Mouse (Mus musculus) mature B cell (primary cell): ENCODE results near the gene Cadm3.

Experiments
- in situ Hi-C: fragments of 300-500 bp; cut with MboI; formaldehyde crosslinking; loops from 2 replicates; pipeline ENCODE4 v1.14.3; 2019

The Cadm3 gene

GRCm38 (mm10) chr1:173359590-173360290 is 7.8 kb downstream of the Cadm3 start:
- in situ Hi-C loops = no loop called here

DNA sequence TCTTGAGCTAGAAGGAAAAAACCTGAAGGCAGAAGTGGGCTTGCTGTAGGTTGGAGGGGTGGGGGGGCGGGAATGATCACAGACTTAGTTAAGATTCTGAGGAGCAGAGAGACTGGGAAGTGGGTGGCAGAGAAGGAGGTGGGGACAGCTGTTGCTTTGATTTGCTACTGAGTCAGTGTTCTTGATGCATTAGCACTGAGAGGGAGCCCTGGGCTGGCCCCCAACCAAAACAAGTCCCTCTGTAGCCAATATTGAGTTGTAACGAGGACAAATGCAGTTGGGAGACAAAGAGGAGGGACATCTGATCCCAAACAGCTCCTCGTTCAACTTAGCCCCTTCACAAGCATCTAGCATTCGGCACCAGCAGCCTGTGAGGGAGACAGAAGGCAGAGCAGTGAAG is 9.7 kb downstream of the Cadm3 start:
- in situ Hi-C loops = no loop called here

DNA sequence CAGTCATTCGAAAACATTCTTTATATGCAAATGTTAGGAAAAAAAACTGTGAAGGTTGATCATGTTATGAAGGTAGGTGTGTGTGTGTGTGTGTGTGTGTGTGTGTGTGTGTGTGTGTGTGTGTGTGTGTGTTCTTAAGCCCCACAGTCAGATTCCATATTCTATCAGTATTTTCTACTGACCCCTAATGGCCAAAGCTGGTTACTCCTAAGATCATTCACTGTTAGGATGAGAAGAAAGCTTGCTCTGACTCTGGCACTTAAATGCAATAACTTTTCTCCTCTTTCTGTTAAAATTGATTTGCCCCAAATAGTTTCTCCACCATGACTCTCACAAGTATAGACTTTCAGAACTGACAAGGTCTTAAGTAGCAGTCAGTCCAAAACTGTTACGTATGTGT is 10.8 kb downstream of the Cadm3 start:
- in situ Hi-C loops = no loop called here

- in situ Hi-C loops = no loop called here
Measured at GRCm38 (mm10) chr1:173355107-173355846, 12.2 kb downstream of the Cadm3 start.

GRCm38 (mm10) chr1:173350372-173350957 is 17.0 kb downstream of the Cadm3 start, which contains the start of gene Aim2:
TSS of gene Aim2 (plus strand) at chr1:173350879.
- in situ Hi-C loops = no loop called here

- in situ Hi-C loops = loop anchor here (25.0 kb wide), 1 partner anchor 1112 kb away; no protein-coding TSS in a partner anchor
Measured at GRCm38 (mm10) chr1:173349946-173350345, 17.5 kb downstream of the Cadm3 start.

GRCm38 (mm10) chr1:173349192-173349591 is 18.3 kb downstream of the Cadm3 start:
- in situ Hi-C loops = loop anchor here (25.0 kb wide), 1 partner anchor 1113 kb away; no protein-coding TSS in a partner anchor

GRCm38 (mm10) chr1:173348527-173348926 is 19.0 kb downstream of the Cadm3 start:
- in situ Hi-C loops = loop anchor here (25.0 kb wide), 1 partner anchor 1114 kb away; no protein-coding TSS in a partner anchor

DNA sequence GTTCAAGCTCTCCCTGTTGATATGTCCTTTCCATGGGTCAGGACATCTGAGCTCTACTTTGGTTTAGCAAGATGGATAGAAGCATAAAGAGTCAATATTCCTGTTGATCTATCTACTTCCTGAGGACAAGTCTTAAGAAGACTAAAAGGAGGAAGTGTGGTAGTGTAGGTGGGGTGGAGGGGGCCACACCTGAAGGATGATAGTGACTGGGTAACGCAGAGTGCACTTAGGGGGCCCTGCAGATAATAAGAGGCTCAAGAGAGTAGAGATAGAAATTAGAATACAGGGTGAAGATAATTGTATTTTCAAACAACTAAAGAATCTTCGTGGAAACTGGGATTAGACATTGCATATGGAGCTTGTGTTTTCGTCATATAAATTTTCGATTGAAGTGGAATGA is 22.4 kb downstream of the Cadm3 start:
- in situ Hi-C loops = loop anchor here (25.0 kb wide), 1 partner anchor 1117 kb away; no protein-coding TSS in a partner anchor

GRCm38 (mm10) chr1:173343934-173344333 is 23.6 kb downstream of the Cadm3 start:
- in situ Hi-C loops = loop anchor here (25.0 kb wide), 1 partner anchor 1118 kb away; no protein-coding TSS in a partner anchor

- in situ Hi-C loops = loop anchor here (25.0 kb wide), 1 partner anchor 1120 kb away; no protein-coding TSS in a partner anchor
Measured at GRCm38 (mm10) chr1:173342425-173342824, 25.1 kb downstream of the Cadm3 start.

- in situ Hi-C loops = loop anchor here (10.0 to 25.0 kb wide), 2 partner anchors 55 to 1123 kb away; no protein-coding TSS in a partner anchor
Measured at GRCm38 (mm10) chr1:173339543-173339942, 28.0 kb downstream of the Cadm3 start.

- in situ Hi-C loops = loop anchor here (10.0 to 25.0 kb wide), 2 partner anchors 58 to 1125 kb away; no protein-coding TSS in a partner anchor
Measured at GRCm38 (mm10) chr1:173337008-173337407, 30.5 kb downstream of the Cadm3 start.

- in situ Hi-C loops = loop anchor here (10.0 to 25.0 kb wide), 2 partner anchors 59 to 1126 kb away; no protein-coding TSS in a partner anchor
Measured at GRCm38 (mm10) chr1:173335903-173336302, 31.6 kb downstream of the Cadm3 start.

- in situ Hi-C loops = loop anchor here (10.0 to 25.0 kb wide), 2 partner anchors 61 to 1129 kb away; no protein-coding TSS in a partner anchor
Measured at GRCm38 (mm10) chr1:173333312-173334253, 33.9 kb downstream of the Cadm3 start, which contains the start of gene Ackr1. TSS of gene Ackr1 (minus strand) at chr1:173333750.

DNA sequence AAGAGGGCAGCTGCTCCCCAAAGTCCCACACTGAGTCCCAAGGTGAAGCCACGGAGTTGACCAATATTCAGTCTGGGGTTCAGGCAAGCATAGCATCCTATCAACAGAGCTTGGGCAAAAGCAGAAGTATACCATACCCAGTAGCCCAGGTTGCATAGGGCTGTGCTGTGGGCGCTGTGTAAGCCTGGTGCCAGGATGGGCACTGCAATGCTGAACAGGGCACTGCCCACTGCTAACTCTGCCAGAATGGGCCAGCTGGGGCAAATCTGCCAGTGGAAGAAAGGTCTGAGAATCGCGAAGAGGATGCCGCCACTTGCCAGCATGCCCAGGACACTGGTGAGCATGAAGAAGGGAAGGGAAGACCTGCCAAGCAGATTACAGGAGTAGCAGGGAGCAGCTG is 35.1 kb downstream of the Cadm3 start:
- in situ Hi-C loops = loop anchor here (10.0 to 25.0 kb wide), 2 partner anchors 62 to 1130 kb away; no protein-coding TSS in a partner anchor

DNA sequence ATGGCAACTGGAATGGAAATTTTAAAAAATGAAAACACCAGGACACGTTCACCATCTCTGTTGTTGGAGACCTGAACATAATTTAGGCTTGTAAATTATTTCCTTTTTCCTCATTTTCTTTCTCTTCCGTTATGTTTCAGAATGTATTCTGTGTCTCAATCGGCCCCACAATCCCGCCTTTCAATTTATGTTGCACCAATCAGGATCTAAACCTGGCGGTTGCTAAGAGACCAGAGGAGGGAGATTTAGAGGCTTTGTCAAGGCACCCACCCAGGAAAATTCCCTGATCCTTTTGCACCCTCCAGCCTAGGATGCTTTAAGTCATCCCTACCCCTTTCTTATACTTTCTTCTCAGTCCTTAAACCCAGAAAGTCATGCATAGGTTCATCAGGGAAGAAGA is 37.8 kb downstream of the Cadm3 start:
- in situ Hi-C loops = loop anchor here (10.0 to 25.0 kb wide), 2 partner anchors 65 to 1133 kb away; no protein-coding TSS in a partner anchor

DNA sequence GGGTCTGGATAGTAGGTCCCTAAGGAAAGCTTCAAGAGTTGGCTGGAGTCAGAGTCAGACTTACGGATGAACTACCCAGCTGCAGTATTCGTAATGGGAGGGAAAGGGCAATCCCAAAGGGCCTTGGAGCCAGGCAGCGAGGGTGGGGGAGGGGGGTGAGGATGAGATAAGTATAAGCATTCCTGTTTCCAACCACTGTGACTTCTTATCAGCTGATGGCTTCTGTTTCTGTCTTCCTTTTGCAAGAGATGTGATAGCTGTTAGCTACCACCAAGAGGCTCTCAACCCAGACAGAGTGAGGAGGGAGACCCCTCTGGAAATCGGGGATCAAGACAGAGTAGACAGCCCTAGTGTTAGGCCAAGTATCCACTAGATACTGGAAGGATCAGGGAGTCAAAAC is 38.3 kb downstream of the Cadm3 start:
- in situ Hi-C loops = loop anchor here (25.0 kb wide), 1 partner anchor 1133 kb away; no protein-coding TSS in a partner anchor

DNA sequence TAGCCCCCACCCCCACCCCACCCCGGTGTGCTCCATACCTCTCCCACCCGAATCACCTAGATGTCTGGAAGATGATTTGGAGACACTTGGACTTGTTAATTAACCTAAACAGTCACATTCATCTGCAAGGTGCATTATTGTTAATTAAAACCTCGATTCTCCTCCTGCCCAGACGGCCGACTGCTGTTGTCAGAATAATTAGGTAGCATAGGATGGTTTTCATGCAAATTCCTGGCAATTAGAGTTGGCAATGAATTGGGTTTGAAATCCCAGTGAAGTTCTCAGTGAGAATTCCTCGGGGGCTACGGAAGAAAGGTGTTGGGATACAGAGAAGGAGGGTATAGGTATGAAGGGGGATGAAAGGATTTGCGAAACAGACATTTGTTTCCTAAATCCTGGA is 39.0 kb downstream of the Cadm3 start:
- in situ Hi-C loops = loop anchor here (25.0 kb wide), 1 partner anchor 1134 kb away; no protein-coding TSS in a partner anchor

GRCm38 (mm10) chr1:173326552-173326951 is 40.9 kb downstream of the Cadm3 start:
- in situ Hi-C loops = loop anchor here (25.0 kb wide), 1 partner anchor 1136 kb away; no protein-coding TSS in a partner anchor
